Mouse (Mus musculus): Measurements from ENCODE around the gene Clec18a. TPM values are rescaled to one million over a fixed set of nuclear protein-coding genes. Genes with fewer than 3 reads are reported as not detected.

Gene Clec18a
- total RNA-seq (2023) = not detected

GRCm38 (mm10) chr8:111092326-111092725 is at the start of gene Clec18a:
Clec18a (minus strand) TSS chr8:111092426.

GRCm38 (mm10) chr8:111093865-111094718 is 1.9 kb upstream of the Clec18a start, which contains the start of gene Pdpr:
Pdpr (plus strand) TSS chr8:111094630.

GRCm38 (mm10) chr8:111056158-111056663 is 36.0 kb downstream of the Clec18a start, which contains the start of gene Exosc6:
Exosc6 (plus strand) TSS chr8:111056339.

GRCm38 (mm10) chr8:111032916-111033315 is 59.3 kb downstream of the Clec18a start, which contains the start of gene Aars:
Aars (plus strand) TSS chr8:111033144.

GRCm38 (mm10) chr8:111031572-111031971 is 60.7 kb downstream of the Clec18a start, which contains the start of gene Ddx19b:
Ddx19b (minus strand) TSS chr8:111031751.

Other genes with a start within 250 kb of the Clec18a start
- gene Cog4, start 245.8 kb downstream of the Clec18a start, total RNA-seq (2023) = 10 to 100 TPM; 46.3 to 52.9 TPM
- gene Sf3b3, start 245.6 kb downstream of the Clec18a start, total RNA-seq (2023) = 10 to 100 TPM; 60.0 to 63.3 TPM
- 1 to 10 TPM; 8.2 to 8.5 TPM for gene Fuk, start 189.9 kb downstream of the Clec18a start, total RNA-seq (2023)
- gene St3gal2, start 172.5 kb downstream of the Clec18a start, total RNA-seq (2023) = 10 to 100 TPM; 37.8 to 49.0 TPM
- gene Ddx19a, start 94.6 kb downstream of the Clec18a start, total RNA-seq (2023) = 10 to 100 TPM; 30.1 to 37.6 TPM
- gene Ddx19b, start 60.7 kb downstream of the Clec18a start, total RNA-seq (2023) = 1 to 10 TPM; 6.0 to 6.4 TPM
- 10 to 100 TPM; 21.2 to 26.7 TPM for gene Aars, start 59.3 kb downstream of the Clec18a start, total RNA-seq (2023)
- 1 to 10 TPM; 1.2 to 2.1 TPM for gene Exosc6, start 36.1 kb downstream of the Clec18a start, total RNA-seq (2023)
- gene Pdpr, start 2.2 kb upstream of the Clec18a start, total RNA-seq (2023) = 10 to 100 TPM; 11.4 to 15.0 TPM
- 10 to 100 TPM; 53.4 to 54.3 TPM for gene Glg1, start 166.8 kb upstream of the Clec18a start, total RNA-seq (2023)
- 10 to 100 TPM; 47.5 to 49.5 TPM for gene Rfwd3, start 207.8 kb upstream of the Clec18a start, total RNA-seq (2023)
- 10 to 100 TPM; 18.6 to 21.0 TPM for gene Mlkl, start 245.8 kb upstream of the Clec18a start, total RNA-seq (2023)

All from neutrophil, adult 83 days (primary cell).